20 mouse cellular contexts compared by ENCODE assay signal in the genomic region with DNA sequence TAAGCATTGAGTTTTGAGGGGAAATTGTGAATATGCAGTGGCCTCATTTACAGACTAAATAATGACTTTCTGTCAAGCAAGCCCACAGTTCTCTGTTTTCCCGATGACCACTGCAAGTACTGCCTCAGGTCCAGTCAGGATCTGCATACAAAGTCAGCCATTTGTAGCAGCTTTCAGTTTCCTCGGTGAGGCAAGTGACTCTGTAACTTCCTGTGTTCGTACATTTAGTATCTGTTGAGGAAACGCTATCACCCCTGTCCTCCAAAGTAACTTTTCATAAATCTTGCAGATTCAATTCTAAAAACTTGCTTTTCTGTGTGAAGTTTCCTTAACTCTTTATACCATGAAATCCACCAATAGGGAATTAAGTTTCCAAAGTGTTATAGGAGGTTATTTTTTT. TPM values are rescaled to one million over a fixed set of nuclear protein-coding genes. Genes with fewer than 3 reads are reported as not detected.
DNase-seq lines count a peak whose midpoint lies in the region; ATAC-seq lines count a peak whose summit lies in the region.
"Had no signal": no experiment of that assay in that cellular context is flagged by ENCODE, and none has a peak within 500 bp of the region (broad histone marks: within the 10 kb centered on the region; RNA-seq: fewer than 3 reads in every experiment).

No protein-coding gene starts in this region.

- H3K36me3 ChIP-seq in midbrain, embryonic 11.5 days (ENCODE audit: control insufficient read depth, insufficient read depth, low read length): no peaks in the 10 kb centered on the region
- no peaks in the 10 kb centered on the region for H3K36me3 ChIP-seq in midbrain, embryonic 13.5 days
- no peaks in the 10 kb centered on the region for H3K36me3 ChIP-seq in hindbrain, embryonic 14.5 days (replicated peaks; ENCODE audit: control insufficient read depth, insufficient read depth)
- H3K36me3 ChIP-seq: embryonic facial prominence, embryonic 12.5 days; embryonic facial prominence, embryonic 15.5 days; forebrain, embryonic 15.5 days; G1E; hindbrain, embryonic 10.5 days; hindbrain, embryonic 13.5 days had no signal

- H3K27ac ChIP-seq in midbrain, embryonic 11.5 days (ENCODE audit: low read depth, low read length): no peak overlapping the region
- H3K27ac ChIP-seq in midbrain, embryonic 13.5 days: no peak overlapping the region
- H3K27ac ChIP-seq in hindbrain, embryonic 14.5 days: no peak overlapping the region
- H3K27ac ChIP-seq: embryonic facial prominence, embryonic 12.5 days; embryonic facial prominence, embryonic 15.5 days; forebrain, embryonic 15.5 days; heart, adult 2 months; hindbrain, embryonic 10.5 days; hindbrain, embryonic 13.5 days; hindbrain, postnatal 0 days had no signal

- no peaks in the 10 kb centered on the region for H3K4me1 ChIP-seq in midbrain, embryonic 11.5 days (ENCODE audit: control insufficient read depth, insufficient read depth, low read length)
- H3K4me1 ChIP-seq in midbrain, embryonic 13.5 days (replicated peaks): no peaks in the 10 kb centered on the region
- H3K4me1 ChIP-seq in hindbrain, embryonic 14.5 days (replicated peaks; ENCODE audit: control insufficient read depth, insufficient read depth, low read length): no peaks in the 10 kb centered on the region
- H3K4me1 ChIP-seq: embryonic facial prominence, embryonic 12.5 days; embryonic facial prominence, embryonic 15.5 days; hindbrain, embryonic 10.5 days; hindbrain, embryonic 13.5 days had no signal

- ATAC-seq in midbrain, embryonic 11.5 days (ENCODE audit: low FRiP score): no peak
- ATAC-seq in midbrain, embryonic 13.5 days: no peak
- ATAC-seq in common myeloid progenitor, adult 5-6 weeks (replicated peaks; ENCODE audit: low read depth, poor library complexity, severe bottlenecking): 0 out of 2 replicates have a peak, but pooled peaks have one; percentile 54
- ATAC-seq in megakaryocyte progenitor cell, adult 5-6 weeks (replicated peaks; ENCODE audit: poor library complexity): peak; percentile 68
- ATAC-seq in hindbrain, embryonic 14.5 days (ENCODE audit: low FRiP score): no peak
- ATAC-seq: inflammation-experienced regulatory T-cells, adult 6 months; Patski had no signal

- 88% methylated on average over 4 of the region's 4 CpGs for WGBS in midbrain, embryonic 11.5 days
- 81% methylated on average over 4 of the region's 4 CpGs for WGBS in midbrain, embryonic 13.5 days
- WGBS in hindbrain, embryonic 14.5 days: 83% methylated on average over 4 of the region's 4 CpGs

- H3K9me3 ChIP-seq in midbrain, embryonic 11.5 days (ENCODE audit: control insufficient read depth, low read length): no peaks in the 10 kb centered on the region
- no peaks in the 10 kb centered on the region for H3K9me3 ChIP-seq in midbrain, embryonic 13.5 days
- no peaks in the 10 kb centered on the region for H3K9me3 ChIP-seq in hindbrain, embryonic 14.5 days (ENCODE audit: control insufficient read depth, low read length)
- H3K9me3 ChIP-seq: embryonic facial prominence, embryonic 12.5 days; embryonic facial prominence, embryonic 15.5 days; forebrain, embryonic 15.5 days; G1E; hindbrain, embryonic 10.5 days; hindbrain, embryonic 13.5 days had no signal

- peak; percentile 76 for DNase-seq in midbrain, embryonic 11.5 days (ENCODE audit: low spot score, missing footprints)
- no peak for DNase-seq in right cerebral cortex, adult 18-20 months
- no peak for DNase-seq in hindbrain, embryonic 14.5 days (ENCODE audit: low spot score)
- DNase-seq: adrenal gland, postnatal 10 days; adrenal gland, postnatal 36 days; gastrocnemius, postnatal 25 days; heart, adult 2 months had no signal

- no peak overlapping the region for H3K4me3 ChIP-seq in midbrain, embryonic 11.5 days (ENCODE audit: low read depth, low read length)
- H3K4me3 ChIP-seq in midbrain, embryonic 13.5 days (replicated peaks): no peak overlapping the region
- no peak overlapping the region for H3K4me3 ChIP-seq in hindbrain, embryonic 14.5 days (replicated peaks; ENCODE audit: low read length)
- H3K4me3 ChIP-seq: embryonic facial prominence, embryonic 12.5 days; embryonic facial prominence, embryonic 15.5 days; forebrain, embryonic 15.5 days; heart, adult 2 months; hindbrain, embryonic 10.5 days; hindbrain, embryonic 13.5 days had no signal

- no peak overlapping the region for H3K9ac ChIP-seq in midbrain, embryonic 11.5 days (ENCODE audit: low read length)
- H3K9ac ChIP-seq in midbrain, embryonic 13.5 days (replicated peaks): no peak overlapping the region
- no peak overlapping the region for H3K9ac ChIP-seq in hindbrain, embryonic 14.5 days
- H3K9ac ChIP-seq: embryonic facial prominence, embryonic 12.5 days; embryonic facial prominence, embryonic 15.5 days; forebrain, embryonic 15.5 days; hindbrain, embryonic 13.5 days had no signal

- H3K27me3 ChIP-seq in midbrain, embryonic 11.5 days (ENCODE audit: control insufficient read depth, insufficient read depth, low read length): no peaks in the 10 kb centered on the region
- H3K27me3 ChIP-seq in midbrain, embryonic 13.5 days: no peaks in the 10 kb centered on the region
- H3K27me3 ChIP-seq in hindbrain, embryonic 14.5 days (ENCODE audit: control insufficient read depth, insufficient read depth, low read length): no peaks in the 10 kb centered on the region
- H3K27me3 ChIP-seq: embryonic facial prominence, embryonic 12.5 days; embryonic facial prominence, embryonic 15.5 days; forebrain, embryonic 15.5 days; hindbrain, embryonic 13.5 days; Patski had no signal

- no peak overlapping the region for H3K4me2 ChIP-seq in midbrain, embryonic 11.5 days
- no peak overlapping the region for H3K4me2 ChIP-seq in midbrain, embryonic 13.5 days (replicated peaks)
- no peak overlapping the region for H3K4me2 ChIP-seq in hindbrain, embryonic 14.5 days (replicated peaks)
- H3K4me2 ChIP-seq: embryonic facial prominence, embryonic 12.5 days; embryonic facial prominence, embryonic 15.5 days; forebrain, embryonic 15.5 days; heart, embryonic 11.5 days; hindbrain, embryonic 13.5 days had no signal

RNA-seq across cellular contexts. Expression of gene Tpd52l1, which starts 19.7 kb away (rescaled TPM):
- polyA plus RNA-seq in midbrain, embryonic 11.5 days (2014; fragmentation: Nextera tagmentation; extraction: Ambion mirVana): 33.7 and 34.3 TPM in 2 replicates
- polyA plus RNA-seq in midbrain, embryonic 13.5 days (2015; fragmentation: Nextera tagmentation; extraction: Ambion mirVana): 18.1 and 20.4 TPM in 2 replicates
- 0.32 TPM in 1 of 2 replicates, not detected in the other for total RNA-seq in common myeloid progenitor, adult 5-6 weeks (2017)
- total RNA-seq in megakaryocyte progenitor cell, adult 5-6 weeks (2015): 0.12 and 0.25 TPM in 2 replicates
- total RNA-seq in megakaryocyte progenitor cell, adult 5-6 weeks (2017): 0.61 TPM in 1 of 2 replicates, not detected in the other
- 46.6 and 51.1 TPM in 2 replicates for polyA plus RNA-seq in hindbrain, embryonic 14.5 days (2014; fragmentation: Nextera tagmentation; extraction: Ambion mirVana)
- total RNA-seq: G1E had no signal
- polyA plus RNA-seq: G1E; inflammation-experienced regulatory T-cells, adult 6 months had no signal

Comparison
In these comparisons a context has a peak if more than half of its experiments do, and no peak if none do; other contexts are left out.
1. ATAC-seq: peak in common myeloid progenitor, adult 5-6 weeks (single experiment) and megakaryocyte progenitor cell, adult 5-6 weeks (single experiment); none in midbrain, embryonic 11.5 days (single experiment), midbrain, embryonic 13.5 days (single experiment) and hindbrain, embryonic 14.5 days (single experiment).